Mouse (Mus musculus) embryonic facial prominence, embryonic 14.5 days (tissue): ENCODE data around the gene AL607142.1. TPM values are rescaled to one million over a fixed set of nuclear protein-coding genes. Genes with fewer than 3 reads are reported as not detected.

Experiments
- ATAC-seq: fragments of 200-750 bp; cut with Nextera tagmentation; 2 replicates; pipeline ENCODE4 v1.8.0; 2017; ENCODE audit warnings: low read depth, moderate number of reproducible peaks, moderate TSS enrichment
- DNase-seq: peaks from one replicate; pipeline ENCODE4 v3.0.0-alpha.2; 2015; ENCODE audit warnings: low spot score
- H3K27ac ChIP-seq: fragments of 300-500 bp; sonication (generic); replicated peaks from 2 replicates; pipeline ENCODE4 v1.5.1; 2014; ENCODE audit warnings: low read depth, mild to moderate bottlenecking, low read length, moderate library complexity
- H3K27me3 ChIP-seq: fragments of 300-500 bp; sonication (generic); replicated peaks from 2 replicates; pipeline ENCODE4 v1.6.1; 2014; ENCODE audit warnings: low read length; ENCODE audit not compliant: control insufficient read depth, insufficient read depth
- H3K36me3 ChIP-seq: fragments of 300-500 bp; sonication (generic); 2 replicates; pipeline ENCODE4 v1.6.1; 2014; ENCODE audit warnings: low read length, mixed read lengths; ENCODE audit not compliant: control insufficient read depth, insufficient read depth
- H3K4me1 ChIP-seq: fragments of 300-500 bp; sonication (generic); 2 replicates; pipeline ENCODE4 v1.6.1; 2014; ENCODE audit warnings: antibody characterized with exemption, low read length; ENCODE audit not compliant: control insufficient read depth, insufficient read depth
- H3K4me2 ChIP-seq: fragments of 300-500 bp; sonication (generic); 2 replicates; pipeline ENCODE4 v1.6.1; 2014; ENCODE audit warnings: low read depth, mild to moderate bottlenecking, low read length, moderate library complexity, mixed read lengths
- H3K4me3 ChIP-seq: fragments of 300-500 bp; sonication (generic); 2 replicates; pipeline ENCODE4 v1.5.1; 2014; ENCODE audit warnings: low read depth, mild to moderate bottlenecking, low read length
- H3K9ac ChIP-seq: fragments of 300-500 bp; sonication (generic); 2 replicates; pipeline ENCODE4 v1.6.1; 2014; ENCODE audit warnings: low read depth, mild to moderate bottlenecking, low read length, moderate library complexity, mixed read lengths
- H3K9me3 ChIP-seq: fragments of 300-500 bp; sonication (generic); 2 replicates; pipeline ENCODE4 v1.6.1; 2016; ENCODE audit warnings: low read length; ENCODE audit not compliant: control insufficient read depth
- WGBS: fragments of 180-500 bp; shearing (Covaris S2); extraction: QIAGEN DNeasy Blood & Tissue Kit; methylation state at CpG from one replicate; pipeline ENCODE4 v1.1.7; 2014; 5-methylcytosine and 5-hydroxymethylcytosine counted together
- polyA plus RNA-seq: library from polyadenylated mRNA; unstranded; fragments of >200 nt; fragmentation: Nextera tagmentation; extraction: Ambion mirVana; gene quantifications from 2 replicates; pipeline ENCODE4 v1.2.1, GENCODE M21; 2014

AL607142.1 gene
- polyA plus RNA-seq, 1 experiment from 2014 or later = not detected

- Histone ChIP-seq H3K9me3 (no peaks in the 10 kb centered on the region), H3K36me3 (no peaks in the 10 kb centered on the region), H3K9ac (no peak overlapping the region), H3K27ac (no peak overlapping the region), H3K4me2 (no peak overlapping the region), H3K27me3 (no peaks in the 10 kb centered on the region), H3K4me1 (no peaks in the 10 kb centered on the region), H3K4me3 (no peak overlapping the region)
- ATAC-seq = no peak
- 71% methylated on average over 6 of the region's 6 CpGs for WGBS
- DNase-seq = peak; percentile 24
Observed at GRCm38 (mm10) chr4:120126047-120126446, 61.3 kb downstream of the AL607142.1 start.

GRCm38 (mm10) chr4:120127333-120127732 lies 62.5 kb downstream of the AL607142.1 start:
- DNase-seq (no peak), ATAC-seq (no peak)
- no peaks in the 10 kb centered on the region for H3K4me1 ChIP-seq
- no peaks in the 10 kb centered on the region for H3K27me3 ChIP-seq
- no peak overlapping the region for H3K9ac ChIP-seq
- no peaks in the 10 kb centered on the region for H3K9me3 ChIP-seq
- no peak overlapping the region for H3K4me2 ChIP-seq
- H3K36me3 ChIP-seq = no peaks in the 10 kb centered on the region
- 76% methylated on average over 3 of the region's 3 CpGs for WGBS
- H3K27ac ChIP-seq = no peak overlapping the region
- H3K4me3 ChIP-seq = no peak overlapping the region

GRCm38 (mm10) chr4:120128033-120128432 lies 63.2 kb downstream of the AL607142.1 start:
- no peaks in the 10 kb centered on the region for H3K4me1 ChIP-seq
- no peak overlapping the region for H3K9ac ChIP-seq
- H3K9me3 ChIP-seq = no peaks in the 10 kb centered on the region
- ATAC-seq (no peak), DNase-seq (peak; percentile 62)
- H3K4me3 ChIP-seq = no peak overlapping the region
- no peaks in the 10 kb centered on the region for H3K27me3 ChIP-seq
- H3K4me2 ChIP-seq = no peak overlapping the region
- WGBS = 65% methylated on average over 4 of the region's 4 CpGs
- no peak overlapping the region for H3K27ac ChIP-seq
- no peaks in the 10 kb centered on the region for H3K36me3 ChIP-seq

- no peak overlapping the region for H3K4me2 ChIP-seq
- 50% methylated on average over 4 of the region's 4 CpGs for WGBS
- no peaks in the 10 kb centered on the region for H3K27me3 ChIP-seq
- H3K27ac ChIP-seq = no peak overlapping the region
- H3K9me3 ChIP-seq = no peaks in the 10 kb centered on the region
- no peak overlapping the region for H3K9ac ChIP-seq
- ATAC-seq (peak; percentile 61; the same call in 1 of the 2 replicates), DNase-seq (peak; percentile 68)
- H3K4me3 ChIP-seq = no peak overlapping the region
- H3K36me3 ChIP-seq = no peaks in the 10 kb centered on the region
- no peaks in the 10 kb centered on the region for H3K4me1 ChIP-seq
Observed at GRCm38 (mm10) chr4:120129233-120129885, 64.6 kb downstream of the AL607142.1 start.

GRCm38 (mm10) chr4:120130926-120131325 lies 66.1 kb downstream of the AL607142.1 start:
- no peak overlapping the region for H3K4me2 ChIP-seq
- DNase-seq (no peak), ATAC-seq (no peak)
- H3K9me3 ChIP-seq = no peaks in the 10 kb centered on the region
- H3K27me3 ChIP-seq = no peaks in the 10 kb centered on the region
- WGBS = 36% methylated on average over 4 of the region's 4 CpGs
- no peak overlapping the region for H3K27ac ChIP-seq
- no peaks in the 10 kb centered on the region for H3K4me1 ChIP-seq
- no peak overlapping the region for H3K4me3 ChIP-seq
- H3K9ac ChIP-seq = no peak overlapping the region
- no peaks in the 10 kb centered on the region for H3K36me3 ChIP-seq

GRCm38 (mm10) chr4:120131441-120132220 lies 66.8 kb downstream of the AL607142.1 start:
- H3K27ac ChIP-seq = no peak overlapping the region
- H3K27me3 ChIP-seq = no peaks in the 10 kb centered on the region
- no peak overlapping the region for H3K4me3 ChIP-seq
- DNase-seq = peak; percentile 69
- ATAC-seq = peak; percentile 34; the same call in 1 of the 2 replicates
- no peaks in the 10 kb centered on the region for H3K9me3 ChIP-seq
- no peak overlapping the region for H3K9ac ChIP-seq
- WGBS = 71% methylated on average over 21 of the region's 24 CpGs
- no peaks in the 10 kb centered on the region for H3K4me1 ChIP-seq
- H3K4me2 ChIP-seq = no peak overlapping the region
- no peaks in the 10 kb centered on the region for H3K36me3 ChIP-seq

- no peak overlapping the region; the same call in 1 of the 2 replicates for H3K9ac ChIP-seq
- ATAC-seq = no peak
- 67% methylated on average over 6 of the region's 6 CpGs for WGBS
Observed at GRCm38 (mm10) chr4:120134223-120134622, 69.4 kb downstream of the AL607142.1 start.

GRCm38 (mm10) chr4:120141810-120142209 lies 77.0 kb downstream of the AL607142.1 start:
- no peaks in the 10 kb centered on the region for H3K4me1 ChIP-seq
- H3K27ac ChIP-seq = no peak overlapping the region
- DNase-seq (no peak), ATAC-seq (no peak)
- no peaks in the 10 kb centered on the region for H3K9me3 ChIP-seq
- no peak overlapping the region for H3K9ac ChIP-seq
- no peak overlapping the region for H3K4me3 ChIP-seq
- WGBS = 80% methylated on average over 1 of the region's 1 CpGs
- no peak overlapping the region for H3K4me2 ChIP-seq
- no peaks in the 10 kb centered on the region for H3K27me3 ChIP-seq
- H3K36me3 ChIP-seq = no peaks in the 10 kb centered on the region

More at GRCm38 (mm10) chr4:120134223-120134622, 69.4 kb downstream of the AL607142.1 start:
- Histone ChIP-seq H3K27ac (no peak overlapping the region), H3K36me3 (no peaks in the 10 kb centered on the region), H3K4me2 (no peak overlapping the region), H3K4me3 (no peak overlapping the region), H3K4me1 (no peaks in the 10 kb centered on the region), H3K9me3 (no peaks in the 10 kb centered on the region), H3K27me3 (no peaks in the 10 kb centered on the region)
- DNase-seq = no peak
